Mouse (Mus musculus): ENCODE measurements around the gene Ccser2. TPM values are rescaled to one million over a fixed set of nuclear protein-coding genes. Genes with fewer than 3 reads are reported as not detected.

Gene Ccser2
- polyA plus RNA-seq, 1 experiment from 2014 or later, result 38.6 TPM

DNA sequence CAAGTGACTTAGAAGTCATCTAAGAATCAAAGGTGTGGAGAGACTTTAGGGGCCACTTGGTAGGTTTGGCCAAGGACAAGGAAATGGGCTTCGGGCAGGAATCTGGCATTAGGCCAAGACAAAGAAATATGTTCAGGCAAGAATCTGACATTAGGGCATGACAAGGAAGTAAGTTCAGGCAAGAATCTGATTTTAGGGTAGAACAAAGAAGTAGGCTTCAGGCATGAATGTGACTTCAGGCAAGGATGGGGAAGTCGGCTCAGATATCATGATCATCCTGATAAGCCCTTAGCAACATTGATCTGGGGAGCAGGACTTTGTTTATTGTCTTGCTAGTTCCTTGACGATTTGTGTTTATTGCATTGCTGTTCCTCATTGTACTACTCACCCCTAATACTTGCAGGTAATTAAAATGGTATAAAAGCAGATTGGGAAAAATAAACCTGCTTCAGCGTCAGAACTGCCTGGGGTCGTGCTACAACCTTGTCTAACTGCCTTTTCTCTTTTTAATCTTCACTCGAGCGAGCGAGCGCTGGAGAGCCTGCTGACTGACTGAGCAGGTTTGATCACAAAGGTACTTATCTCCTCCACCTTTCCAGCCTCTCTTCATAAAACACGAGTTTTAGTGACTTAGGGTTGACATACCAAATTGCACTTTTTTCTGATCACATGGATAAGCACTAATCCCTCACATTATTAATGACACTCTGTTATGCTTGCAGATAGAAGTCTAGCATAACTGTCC is 35.8 kb downstream of the Ccser2 start:
- Histone ChIP-seq H3K27me3 (no peaks in the 10 kb centered on the region), H3K4me3 (no peak overlapping the region), H3K9me3 (no peaks in the 10 kb centered on the region), H3K36me3 (peaks cover under 1% of the 10 kb centered on the region; the same call in 1 of the 2 replicates), H3K27ac (peak overlapping the region; percentile 83), H3K4me1 (peaks cover 18% of the 10 kb centered on the region), H3K4me2 (no peak overlapping the region), H3K9ac (no peak overlapping the region)
- ATAC-seq (ENCODE audit: borderline replicate concordance, extremely low read depth, low FRiP score, low TSS enrichment), result peak; percentile 41; the same call in 1 of the 2 replicates
- 50% methylated on average over 10 of the region's 10 CpGs for WGBS

DNA sequence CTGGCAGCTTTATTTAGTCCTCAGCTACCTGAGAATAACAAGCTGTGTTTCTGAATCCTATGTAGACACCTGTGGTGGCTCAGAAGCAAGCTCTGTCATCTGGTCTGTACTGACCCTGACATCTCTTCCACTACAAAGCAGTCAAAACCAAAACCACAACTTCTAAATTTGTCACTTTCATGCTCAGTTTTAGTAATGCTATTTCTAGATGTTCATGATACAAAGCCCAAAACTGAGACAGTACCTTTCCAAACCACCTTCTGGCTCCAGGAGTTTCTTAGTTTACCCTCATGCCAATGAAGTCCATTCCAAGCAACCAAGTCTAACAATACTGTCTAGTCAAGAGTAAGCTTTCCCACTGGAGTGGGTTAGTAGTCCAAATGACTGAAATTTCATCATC is 36.5 kb downstream of the Ccser2 start:
- no peak for ATAC-seq (ENCODE audit: borderline replicate concordance, extremely low read depth, low FRiP score, low TSS enrichment)
- no peaks in the 10 kb centered on the region for H3K36me3 ChIP-seq

GRCm38 (mm10) chr14:36923383-36923782 is 45.2 kb downstream of the Ccser2 start:
- no peak overlapping the region for H3K4me2 ChIP-seq
- H3K4me1 ChIP-seq, result peaks cover 6% of the 10 kb centered on the region; the same call in 1 of the 2 replicates
- ATAC-seq (ENCODE audit: borderline replicate concordance, extremely low read depth, low FRiP score, low TSS enrichment), result no peak
- no peaks in the 10 kb centered on the region for H3K9me3 ChIP-seq
- H3K9ac ChIP-seq, result no peak overlapping the region
- H3K36me3 ChIP-seq, result no peaks in the 10 kb centered on the region
- 81% methylated on average over 3 of the region's 3 CpGs for WGBS
- H3K27me3 ChIP-seq, result no peaks in the 10 kb centered on the region
- H3K27ac ChIP-seq, result no peak overlapping the region
- H3K4me3 ChIP-seq, result no peak overlapping the region

More for the DNA sequence above, 36.5 kb downstream of the Ccser2 start:
- Histone ChIP-seq H3K4me3 (no peak overlapping the region), H3K9me3 (no peaks in the 10 kb centered on the region), H3K9ac (no peak overlapping the region), H3K4me2 (no peak overlapping the region), H3K27me3 (no peaks in the 10 kb centered on the region), H3K27ac (peak overlapping the region; percentile 83; the same call in 1 of the 2 replicates), H3K4me1 (peaks cover 15% of the 10 kb centered on the region)

GRCm38 (mm10) chr14:36921346-36922049 is 47.1 kb downstream of the Ccser2 start:
- H3K9ac ChIP-seq, result no peak overlapping the region
- no peak overlapping the region for H3K27ac ChIP-seq
- peaks cover 6% of the 10 kb centered on the region; the same call in 1 of the 2 replicates for H3K4me1 ChIP-seq
- no peak for ATAC-seq (ENCODE audit: borderline replicate concordance, extremely low read depth, low FRiP score, low TSS enrichment)
- H3K27me3 ChIP-seq, result no peaks in the 10 kb centered on the region
- H3K4me2 ChIP-seq, result no peak overlapping the region
- 72% methylated on average over 5 of the region's 5 CpGs for WGBS
- no peaks in the 10 kb centered on the region for H3K36me3 ChIP-seq
- H3K4me3 ChIP-seq, result no peak overlapping the region
- no peaks in the 10 kb centered on the region for H3K9me3 ChIP-seq

GRCm38 (mm10) chr14:36919886-36920285 is 48.7 kb downstream of the Ccser2 start:
- Histone ChIP-seq H3K4me3 (no peak overlapping the region), H3K9ac (no peak overlapping the region)
- 85% methylated on average over 8 of the region's 8 CpGs for WGBS

GRCm38 (mm10) chr14:36919146-36919545 is 49.4 kb downstream of the Ccser2 start:
- no peaks in the 10 kb centered on the region for H3K27me3 ChIP-seq
- peak; percentile 96 for ATAC-seq (ENCODE audit: borderline replicate concordance, extremely low read depth, low FRiP score, low TSS enrichment)
- peak overlapping the region; percentile 34 for H3K4me3 ChIP-seq
- peak overlapping the region; percentile 48 for H3K9ac ChIP-seq
- peaks cover 6% of the 10 kb centered on the region; the same call in 1 of the 2 replicates for H3K4me1 ChIP-seq
- H3K4me2 ChIP-seq, result peak overlapping the region; percentile 49
- 23% methylated on average over 13 of the region's 13 CpGs for WGBS
- H3K27ac ChIP-seq, result peak overlapping the region; percentile 96
- H3K36me3 ChIP-seq, result no peaks in the 10 kb centered on the region
- H3K9me3 ChIP-seq, result no peaks in the 10 kb centered on the region

More at GRCm38 (mm10) chr14:36919886-36920285, 48.7 kb downstream of the Ccser2 start:
- no peak for ATAC-seq (ENCODE audit: borderline replicate concordance, extremely low read depth, low FRiP score, low TSS enrichment)
- Histone ChIP-seq H3K27ac (peak overlapping the region; percentile 96), H3K36me3 (no peaks in the 10 kb centered on the region), H3K27me3 (no peaks in the 10 kb centered on the region), H3K4me2 (no peak overlapping the region), H3K4me1 (peaks cover 6% of the 10 kb centered on the region; the same call in 1 of the 2 replicates), H3K9me3 (no peaks in the 10 kb centered on the region)

DNA sequence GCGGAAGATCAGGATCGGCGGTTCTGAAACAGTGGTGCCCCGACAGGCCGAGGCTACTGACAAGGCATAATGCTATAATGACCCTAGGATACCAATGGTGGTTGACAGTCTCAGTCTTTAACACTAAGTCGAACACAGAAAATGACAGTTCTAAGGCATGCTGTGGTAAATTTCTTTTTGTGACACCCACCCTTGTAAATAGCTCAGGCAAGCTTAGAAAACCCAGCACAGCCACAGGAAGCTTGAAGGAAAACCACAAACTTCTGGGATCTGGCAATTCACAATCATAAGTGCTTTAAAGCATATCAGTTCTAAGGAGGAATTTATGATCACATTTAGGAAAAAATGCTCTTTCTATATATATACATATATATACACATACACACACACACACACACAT is 53.4 kb downstream of the Ccser2 start:
- Histone ChIP-seq H3K9me3 (no peaks in the 10 kb centered on the region), H3K4me3 (no peak overlapping the region), H3K36me3 (0 out of 2 replicates have a peak, but pooled peaks cover 3% of the 10 kb centered on the region), H3K9ac (no peak overlapping the region), H3K4me1 (peaks cover 5% of the 10 kb centered on the region; the same call in 1 of the 2 replicates), H3K27me3 (no peaks in the 10 kb centered on the region), H3K4me2 (no peak overlapping the region), H3K27ac (no peak overlapping the region)
- ATAC-seq (ENCODE audit: borderline replicate concordance, extremely low read depth, low FRiP score, low TSS enrichment), result no peak
- 90% methylated on average over 6 of the region's 6 CpGs for WGBS

DNA sequence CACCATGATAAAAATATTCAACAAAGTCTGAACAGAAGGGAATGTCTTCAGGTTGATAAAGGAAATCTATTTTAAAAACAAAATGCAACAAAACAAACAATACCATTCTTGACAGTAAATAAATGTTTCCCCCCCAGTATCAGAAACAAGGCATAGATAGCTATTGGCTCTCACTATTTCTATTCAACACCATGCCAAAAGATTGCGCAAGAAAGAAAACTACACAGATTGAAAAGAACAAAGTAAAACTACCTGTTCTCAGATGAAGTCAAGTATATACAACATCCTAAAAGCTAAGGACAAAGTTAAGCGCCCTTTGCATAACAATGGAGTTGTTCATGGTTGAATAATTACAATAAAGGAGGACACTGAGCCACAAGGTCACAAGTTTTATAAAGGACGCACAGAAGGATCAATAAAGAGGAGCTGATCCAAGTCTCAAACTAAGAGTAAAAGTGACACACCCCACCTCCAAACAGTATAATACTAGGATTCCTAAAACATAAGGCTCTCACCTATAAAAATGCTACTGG is 54.0 kb downstream of the Ccser2 start:
- no peak for ATAC-seq (ENCODE audit: borderline replicate concordance, extremely low read depth, low FRiP score, low TSS enrichment)
- Histone ChIP-seq H3K4me2 (no peak overlapping the region), H3K4me3 (no peak overlapping the region), H3K4me1 (no peaks in the 10 kb centered on the region; the same call in 1 of the 2 replicates), H3K9me3 (no peaks in the 10 kb centered on the region), H3K27me3 (no peaks in the 10 kb centered on the region), H3K36me3 (0 out of 2 replicates have a peak, but pooled peaks cover 3% of the 10 kb centered on the region), H3K27ac (no peak overlapping the region), H3K9ac (no peak overlapping the region)
- 91% methylated on average over 3 of the region's 3 CpGs for WGBS

- H3K4me1 ChIP-seq, result no peaks in the 10 kb centered on the region
- no peaks in the 10 kb centered on the region for H3K9me3 ChIP-seq
- H3K27ac ChIP-seq, result no peak overlapping the region
- H3K27me3 ChIP-seq, result no peaks in the 10 kb centered on the region
- H3K4me3 ChIP-seq, result no peak overlapping the region
- WGBS, result 45% methylated on average over 6 of the region's 6 CpGs
- H3K4me2 ChIP-seq, result no peak overlapping the region
- no peak for ATAC-seq (ENCODE audit: borderline replicate concordance, extremely low read depth, low FRiP score, low TSS enrichment)
- no peak overlapping the region for H3K9ac ChIP-seq
- peaks cover 6% of the 10 kb centered on the region; the same call in 1 of the 2 replicates for H3K36me3 ChIP-seq
Observed at GRCm38 (mm10) chr14:36911738-36912137, 56.8 kb downstream of the Ccser2 start.

DNA sequence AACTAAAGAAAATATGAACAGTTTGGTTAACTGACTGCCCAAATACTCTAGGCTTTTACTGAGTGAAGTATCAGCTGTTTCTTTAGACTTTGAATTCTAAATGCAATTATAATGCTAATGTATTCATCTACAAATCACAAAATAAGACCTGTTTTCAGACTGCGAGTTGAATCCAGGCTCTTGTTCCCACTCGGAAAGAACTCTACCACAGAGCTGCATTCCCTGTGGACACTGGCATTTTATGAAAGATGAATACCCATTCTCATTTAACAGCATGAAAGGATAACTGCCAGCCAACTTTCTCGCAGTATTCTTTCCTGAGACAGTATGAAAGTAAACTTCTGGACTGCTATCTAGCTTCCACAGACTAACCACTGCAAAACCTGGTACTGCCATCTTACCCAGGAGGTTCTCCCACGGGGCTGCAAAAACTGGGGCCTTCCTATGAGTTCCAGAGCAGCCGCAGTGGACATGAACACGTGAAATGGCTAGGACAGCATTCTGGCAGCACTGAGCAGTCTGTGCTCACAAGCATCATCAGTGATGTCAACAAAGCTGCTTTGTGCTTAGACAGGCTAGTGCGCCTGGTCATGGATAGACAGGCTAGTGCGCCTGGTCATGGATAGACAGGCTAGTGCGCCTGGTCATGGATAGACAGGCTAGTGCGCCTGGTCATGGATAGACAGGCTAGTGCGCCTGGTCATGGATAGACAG is 62.6 kb downstream of the Ccser2 start:
- no peaks in the 10 kb centered on the region for H3K4me1 ChIP-seq
- no peak overlapping the region for H3K9ac ChIP-seq
- H3K4me3 ChIP-seq, result no peak overlapping the region
- no peak for ATAC-seq (ENCODE audit: borderline replicate concordance, extremely low read depth, low FRiP score, low TSS enrichment)
- H3K9me3 ChIP-seq, result no peaks in the 10 kb centered on the region
- H3K27me3 ChIP-seq, result no peaks in the 10 kb centered on the region
- H3K27ac ChIP-seq, result no peak overlapping the region
- H3K4me2 ChIP-seq, result no peak overlapping the region
- 93% methylated on average over 10 of the region's 11 CpGs for WGBS
- H3K36me3 ChIP-seq, result peaks cover 4% of the 10 kb centered on the region; the same call in 1 of the 2 replicates

DNA sequence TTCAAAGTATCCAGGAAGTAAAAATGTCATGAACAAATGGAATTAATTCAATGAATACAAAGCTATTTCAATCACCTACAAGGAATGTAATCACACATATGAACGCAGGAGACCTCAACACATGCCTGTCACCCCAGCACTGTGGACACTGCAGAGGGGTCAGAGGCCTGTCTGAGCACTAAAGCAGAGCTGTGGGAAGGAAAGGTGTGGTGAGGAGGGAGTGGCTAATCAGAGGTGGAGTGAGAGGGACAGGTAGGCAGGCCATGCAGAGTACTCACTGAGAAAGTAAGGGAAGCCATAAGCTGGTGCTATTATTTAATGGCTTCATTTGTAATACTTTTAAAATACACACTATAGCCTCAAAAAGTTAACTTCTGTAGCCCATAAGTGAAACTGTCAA is 64.4 kb downstream of the Ccser2 start:
- H3K9me3 ChIP-seq, result no peaks in the 10 kb centered on the region
- ATAC-seq (ENCODE audit: borderline replicate concordance, extremely low read depth, low FRiP score, low TSS enrichment), result no peak
- 71% methylated on average over 1 of the region's 1 CpGs for WGBS
- no peaks in the 10 kb centered on the region for H3K4me1 ChIP-seq
- peaks cover 8% of the 10 kb centered on the region; the same call in 1 of the 2 replicates for H3K36me3 ChIP-seq
- no peak overlapping the region for H3K27ac ChIP-seq
- H3K4me3 ChIP-seq, result no peak overlapping the region
- no peaks in the 10 kb centered on the region for H3K27me3 ChIP-seq
- H3K4me2 ChIP-seq, result no peak overlapping the region
- no peak overlapping the region for H3K9ac ChIP-seq
